Mouse (Mus musculus): Measurements from ENCODE around the gene Hmga1. TPM values are rescaled to one million over a fixed set of nuclear protein-coding genes. Genes with fewer than 3 reads are reported as not detected.

The Hmga1 gene
- polyA plus RNA-seq, 1 experiment from 2014 or later = 213 TPM

DNA sequence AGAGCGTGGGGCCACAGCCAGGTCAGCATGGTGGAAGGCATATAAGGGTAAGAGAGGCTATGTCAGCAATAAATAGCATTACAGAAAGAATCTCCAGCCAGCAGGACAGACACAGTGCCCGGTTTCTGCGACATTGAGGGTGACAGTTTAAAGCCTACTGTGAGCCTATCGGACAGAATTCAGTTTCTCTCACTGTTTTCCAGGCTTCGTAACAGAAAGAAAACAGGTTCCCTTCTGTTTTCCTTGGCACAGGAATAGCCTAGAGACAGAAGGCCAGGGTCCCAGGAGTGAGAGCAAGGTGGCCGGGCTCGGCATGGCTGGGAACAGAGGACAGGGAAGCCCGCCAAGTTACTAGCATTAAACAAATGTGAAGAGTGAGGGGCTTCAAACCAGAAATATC lies 23.5 kb downstream of the Hmga1 start:
- Histone ChIP-seq H3K4me3 (no peak overlapping the region), H3K4me1 (no peaks in the 10 kb centered on the region), H3K4me2 (replicated peaks) (no peak overlapping the region), H3K27ac (replicated peaks) (no peak overlapping the region), H3K36me3 (peaks cover 83% of the 10 kb centered on the region), H3K9ac (replicated peaks) (no peak overlapping the region), H3K9me3 (no peaks in the 10 kb centered on the region), H3K27me3 (no peaks in the 10 kb centered on the region)
- whole genome bisulfite sequencing = 95% methylated on average over 8 of the region's 8 CpGs
- ATAC-seq (ENCODE audit: low FRiP score, low read depth) = no peak

DNA sequence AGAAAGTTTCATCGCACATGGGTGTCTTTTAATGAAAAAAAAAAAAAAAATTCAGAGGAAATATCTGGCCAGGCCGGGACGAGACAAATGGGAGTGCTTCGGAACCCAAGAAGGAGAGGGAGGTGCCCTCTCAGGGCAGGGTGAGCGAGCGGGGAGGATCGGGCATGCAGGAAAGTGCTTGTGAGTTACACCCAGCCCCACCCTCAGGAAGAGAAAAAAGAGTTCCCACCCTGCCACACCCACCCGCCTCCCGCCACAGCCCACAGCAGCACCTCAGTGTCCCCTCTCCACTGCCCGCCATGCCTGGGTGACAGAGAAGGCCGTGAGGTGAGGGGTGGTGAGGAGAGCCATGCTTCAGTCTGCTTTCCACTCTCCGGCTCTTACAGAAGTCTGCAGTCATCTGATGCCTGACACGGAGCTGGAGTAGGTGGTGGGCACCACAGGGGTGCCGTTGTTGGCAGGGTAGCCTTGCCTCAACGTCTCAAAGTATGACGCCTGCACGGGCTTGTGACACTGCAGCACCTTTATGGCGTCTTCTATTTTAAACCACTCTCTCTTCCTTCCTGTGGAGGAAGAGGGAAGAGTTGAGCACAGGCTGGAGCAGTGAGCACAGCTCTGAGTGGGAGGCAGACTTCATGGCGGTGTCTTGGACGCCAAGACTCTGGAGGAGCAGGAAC lies 24.2 kb downstream of the Hmga1 start:
- Histone ChIP-seq H3K27me3 (no peaks in the 10 kb centered on the region), H3K4me3 (no peak overlapping the region), H3K9me3 (no peaks in the 10 kb centered on the region), H3K27ac (replicated peaks) (no peak overlapping the region), H3K9ac (replicated peaks) (no peak overlapping the region), H3K4me2 (replicated peaks) (no peak overlapping the region), H3K4me1 (no peaks in the 10 kb centered on the region), H3K36me3 (peaks cover 79% of the 10 kb centered on the region)
- no peak for ATAC-seq (ENCODE audit: low FRiP score, low read depth)
- WGBS = 94% methylated on average over 20 of the region's 20 CpGs

DNA sequence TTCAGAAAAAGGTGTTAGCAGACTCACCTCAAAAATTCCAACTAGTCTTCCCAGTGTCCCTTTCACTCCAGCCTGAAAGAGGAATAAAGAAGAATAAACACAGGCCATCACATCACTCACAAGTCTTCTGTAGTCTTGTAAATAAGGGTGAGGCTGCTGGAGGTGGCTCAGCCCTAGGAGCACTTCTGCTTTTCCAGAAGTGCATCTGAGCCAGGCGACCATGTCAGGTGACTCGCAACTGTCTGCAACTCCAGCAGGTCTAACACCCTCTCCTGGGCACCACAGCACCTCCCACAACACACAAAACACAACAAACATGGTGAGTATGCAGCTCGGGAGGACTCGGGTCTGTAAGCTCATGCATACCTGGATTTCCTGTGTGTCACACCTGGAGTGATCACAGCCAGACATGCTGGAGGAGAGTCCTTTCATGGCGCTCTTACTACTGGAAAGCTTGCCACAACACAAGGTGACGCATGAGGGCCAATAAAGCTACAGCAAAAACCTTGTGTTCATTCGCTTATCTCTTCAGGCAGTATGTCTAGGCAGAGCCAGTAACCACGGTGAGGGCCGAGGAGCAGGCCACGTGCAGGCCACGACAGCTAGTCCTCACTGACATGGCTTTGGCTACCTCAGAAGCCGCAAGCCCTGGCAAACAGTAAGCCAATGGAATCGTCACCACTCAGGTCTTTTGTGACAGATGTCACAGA lies 27.0 kb downstream of the Hmga1 start:
- H3K9me3 ChIP-seq = no peaks in the 10 kb centered on the region
- 93% methylated on average over 13 of the region's 13 CpGs for WGBS
- H3K36me3 ChIP-seq = peaks cover 85% of the 10 kb centered on the region
- H3K4me2 ChIP-seq (replicated peaks) = no peak overlapping the region
- no peaks in the 10 kb centered on the region for H3K27me3 ChIP-seq
- no peak overlapping the region for H3K27ac ChIP-seq (replicated peaks)
- ATAC-seq (ENCODE audit: low FRiP score, low read depth) = no peak
- H3K4me1 ChIP-seq = 0 out of 2 replicates have a peak, but pooled peaks cover 3% of the 10 kb centered on the region
- H3K9ac ChIP-seq (replicated peaks) = no peak overlapping the region
- H3K4me3 ChIP-seq = no peak overlapping the region

DNA sequence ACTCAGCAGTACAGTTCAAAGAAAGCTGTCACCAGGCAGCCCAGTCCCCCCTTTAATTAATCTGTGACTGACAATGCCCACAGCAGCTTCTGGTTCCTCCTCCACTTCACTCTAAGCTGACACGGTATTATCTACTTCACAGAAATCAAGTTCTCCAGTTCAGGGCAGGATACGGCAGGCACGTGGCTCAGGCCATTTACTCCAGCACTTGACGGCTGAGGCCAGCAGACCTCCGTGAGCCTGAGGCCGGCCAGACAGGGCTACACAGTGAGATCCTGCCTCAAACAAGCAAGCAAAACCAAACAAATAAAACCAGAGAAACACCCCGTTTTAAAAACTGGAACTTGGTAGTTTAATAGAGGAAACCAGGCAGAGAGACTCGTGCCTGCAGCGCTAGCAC lies 30.4 kb downstream of the Hmga1 start:
- Histone ChIP-seq H3K4me1 (0 out of 2 replicates have a peak, but pooled peaks cover 3% of the 10 kb centered on the region), H3K9ac (replicated peaks) (no peak overlapping the region), H3K36me3 (peaks cover 75% of the 10 kb centered on the region), H3K4me3 (no peak overlapping the region), H3K27me3 (no peaks in the 10 kb centered on the region), H3K27ac (replicated peaks) (no peak overlapping the region), H3K9me3 (no peaks in the 10 kb centered on the region), H3K4me2 (replicated peaks) (no peak overlapping the region)
- WGBS = 64% methylated on average over 9 of the region's 9 CpGs
- ATAC-seq (ENCODE audit: low FRiP score, low read depth) = no peak

DNA sequence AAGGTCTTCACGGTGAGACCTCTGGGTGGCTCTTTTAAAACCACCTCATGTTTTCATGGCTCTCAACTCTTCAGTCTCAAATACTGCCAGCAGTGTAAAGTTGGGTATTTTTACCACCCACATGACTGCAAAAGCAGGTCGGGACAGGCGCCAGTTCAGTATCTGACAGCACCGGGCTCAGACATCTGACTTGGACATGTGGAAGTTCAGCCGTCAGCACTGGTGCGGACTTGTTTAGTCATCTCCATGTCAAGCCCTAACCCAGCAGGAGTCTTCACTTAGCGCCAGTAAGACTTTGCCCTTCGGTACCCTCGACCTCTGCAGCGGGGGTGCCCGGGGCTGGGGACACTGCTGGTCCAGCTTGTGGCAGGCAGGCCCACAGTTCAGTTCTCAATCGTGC lies 31.0 kb downstream of the Hmga1 start:
- 81% methylated on average over 12 of the region's 12 CpGs for WGBS

DNA sequence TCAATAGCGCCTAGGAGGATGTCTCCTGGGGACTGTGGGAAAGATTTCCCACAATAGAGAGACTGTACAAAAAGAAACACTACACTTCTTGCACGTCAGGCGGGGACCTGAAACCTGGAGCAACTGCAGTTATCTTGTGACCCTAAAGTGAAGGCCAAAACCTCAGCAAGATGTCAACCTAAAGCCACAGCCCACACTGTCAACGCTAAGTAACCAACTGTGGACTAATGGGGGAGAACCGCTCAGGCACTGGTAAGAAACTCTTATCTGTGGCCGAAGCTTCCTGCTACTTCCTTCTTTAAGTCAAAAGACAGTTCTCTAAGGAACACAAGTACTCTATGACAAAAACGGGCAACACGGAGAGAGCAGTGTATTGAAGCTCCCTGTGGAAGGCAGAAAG lies 31.9 kb downstream of the Hmga1 start:
- Histone ChIP-seq H3K9ac (replicated peaks) (peak overlapping the region; percentile 20; the same call in 1 of the 2 replicates), H3K4me2 (replicated peaks) (no peak overlapping the region), H3K27ac (replicated peaks) (no peak overlapping the region), H3K4me1 (0 out of 2 replicates have a peak, but pooled peaks cover 3% of the 10 kb centered on the region), H3K36me3 (peaks cover 73% of the 10 kb centered on the region), H3K9me3 (no peaks in the 10 kb centered on the region), H3K4me3 (no peak overlapping the region), H3K27me3 (no peaks in the 10 kb centered on the region)
- no peak for ATAC-seq (ENCODE audit: low FRiP score, low read depth)
- WGBS = 87% methylated on average over 8 of the region's 8 CpGs

More for the DNA sequence above, 31.0 kb downstream of the Hmga1 start:
- no peak overlapping the region for H3K4me2 ChIP-seq (replicated peaks)
- no peak overlapping the region for H3K4me3 ChIP-seq
- 0 out of 2 replicates have a peak, but pooled peaks cover 3% of the 10 kb centered on the region for H3K4me1 ChIP-seq
- no peak overlapping the region for H3K9ac ChIP-seq (replicated peaks)
- ATAC-seq (ENCODE audit: low FRiP score, low read depth) = no peak
- H3K36me3 ChIP-seq = peaks cover 73% of the 10 kb centered on the region
- no peaks in the 10 kb centered on the region for H3K27me3 ChIP-seq
- H3K27ac ChIP-seq (replicated peaks) = no peak overlapping the region
- H3K9me3 ChIP-seq = no peaks in the 10 kb centered on the region

DNA sequence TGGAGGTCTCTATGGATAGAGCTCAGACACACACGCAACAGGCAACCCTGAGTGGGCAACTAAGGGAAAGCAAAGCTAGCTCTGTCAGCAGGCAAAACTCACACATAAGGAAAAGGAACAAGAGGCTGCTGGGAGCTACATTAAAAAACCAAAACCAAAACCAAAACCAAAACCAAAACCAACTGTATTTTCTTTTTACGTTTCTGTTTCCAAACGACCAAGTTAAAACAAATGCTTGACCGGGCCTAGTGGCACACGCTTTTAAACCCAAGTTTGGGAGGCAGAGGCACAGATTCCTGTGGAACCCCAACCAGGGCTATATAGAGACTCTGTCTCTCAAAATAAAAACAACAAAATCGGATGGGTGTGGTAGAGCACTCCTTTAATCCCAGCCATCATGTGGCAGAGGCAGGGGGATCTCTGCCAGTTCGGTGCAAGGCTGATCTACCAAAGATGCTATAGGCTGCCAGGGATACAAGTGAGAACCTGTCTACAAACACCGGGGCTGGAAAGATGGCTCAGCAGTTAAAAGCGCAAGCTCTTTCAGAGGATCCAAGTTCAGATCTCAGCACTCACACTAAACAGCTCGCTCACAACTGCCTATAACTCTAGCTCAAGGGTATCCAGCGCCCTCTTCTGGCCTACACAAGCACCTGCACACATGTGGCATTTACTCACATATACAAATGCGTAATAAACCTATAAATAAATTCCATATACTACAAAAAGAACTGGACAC lies 35.7 kb downstream of the Hmga1 start:
- Histone ChIP-seq H3K9ac (replicated peaks) (no peak overlapping the region), H3K4me1 (no peaks in the 10 kb centered on the region), H3K9me3 (no peaks in the 10 kb centered on the region), H3K4me3 (no peak overlapping the region), H3K27me3 (no peaks in the 10 kb centered on the region), H3K4me2 (replicated peaks) (no peak overlapping the region), H3K27ac (replicated peaks) (no peak overlapping the region), H3K36me3 (peaks cover 85% of the 10 kb centered on the region)
- no peak for ATAC-seq (ENCODE audit: low FRiP score, low read depth)
- WGBS = 89% methylated on average over 12 of the region's 12 CpGs

DNA sequence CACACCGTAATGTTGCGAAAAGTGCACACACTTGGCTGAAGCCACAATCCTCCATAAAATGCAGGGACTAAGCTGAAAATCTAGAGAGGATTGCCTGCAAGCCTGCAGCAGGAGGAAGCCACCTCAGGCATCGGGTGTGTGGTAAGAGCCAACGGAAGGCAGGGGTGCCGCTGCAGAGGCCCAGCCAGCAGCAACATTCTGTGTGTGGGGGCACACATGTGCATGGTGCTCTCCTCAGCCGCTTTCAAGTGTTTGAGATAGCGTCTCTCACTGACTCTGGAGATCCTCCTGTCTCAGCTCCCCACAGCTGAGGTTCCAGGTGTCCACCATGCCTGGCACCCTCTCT lies 36.2 kb downstream of the Hmga1 start:
- Histone ChIP-seq H3K27ac (replicated peaks) (0 out of 2 replicates have a peak overlapping the region, but pooled peaks have one; percentile 15), H3K9me3 (no peaks in the 10 kb centered on the region), H3K27me3 (no peaks in the 10 kb centered on the region), H3K4me1 (no peaks in the 10 kb centered on the region), H3K4me3 (no peak overlapping the region), H3K4me2 (replicated peaks) (no peak overlapping the region), H3K9ac (replicated peaks) (no peak overlapping the region), H3K36me3 (peaks cover 82% of the 10 kb centered on the region)
- ATAC-seq (ENCODE audit: low FRiP score, low read depth) = no peak
- WGBS = 98% methylated on average over 7 of the region's 7 CpGs

DNA sequence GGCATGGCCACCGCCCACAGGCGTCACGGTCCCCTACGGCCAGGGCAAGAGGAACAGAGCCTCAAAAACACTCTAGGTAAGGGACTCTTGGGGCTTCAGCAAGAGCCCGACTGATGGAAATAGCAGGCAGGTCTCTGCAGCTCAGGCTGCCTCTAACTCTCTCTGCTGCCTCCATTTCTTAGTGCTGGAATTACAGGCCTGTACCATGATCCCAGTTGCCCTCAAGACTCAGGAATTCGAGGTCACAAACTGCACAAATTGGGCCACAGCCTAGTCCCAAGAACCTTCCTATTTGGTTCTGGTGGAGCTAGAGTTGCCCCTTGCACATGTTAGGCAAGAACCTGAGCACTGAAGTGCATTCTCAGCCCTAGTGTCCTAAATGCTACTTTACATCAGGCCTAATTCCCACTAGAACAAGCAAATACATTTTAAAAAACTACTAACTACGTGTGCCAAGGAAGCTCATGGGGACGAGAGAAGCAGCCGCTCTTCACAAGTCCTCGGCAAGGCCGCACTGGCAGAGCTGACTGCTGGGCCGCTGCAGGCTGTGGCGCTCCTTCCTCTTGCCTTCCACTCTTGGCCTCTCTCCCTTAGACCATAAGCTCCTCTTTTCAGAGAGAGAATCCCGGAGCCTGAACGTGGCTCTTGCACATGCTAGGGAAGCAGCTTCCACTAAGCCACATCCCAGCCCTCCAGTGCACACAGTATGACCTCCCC lies 39.5 kb downstream of the Hmga1 start:
- ATAC-seq (ENCODE audit: low FRiP score, low read depth) = no peak

DNA sequence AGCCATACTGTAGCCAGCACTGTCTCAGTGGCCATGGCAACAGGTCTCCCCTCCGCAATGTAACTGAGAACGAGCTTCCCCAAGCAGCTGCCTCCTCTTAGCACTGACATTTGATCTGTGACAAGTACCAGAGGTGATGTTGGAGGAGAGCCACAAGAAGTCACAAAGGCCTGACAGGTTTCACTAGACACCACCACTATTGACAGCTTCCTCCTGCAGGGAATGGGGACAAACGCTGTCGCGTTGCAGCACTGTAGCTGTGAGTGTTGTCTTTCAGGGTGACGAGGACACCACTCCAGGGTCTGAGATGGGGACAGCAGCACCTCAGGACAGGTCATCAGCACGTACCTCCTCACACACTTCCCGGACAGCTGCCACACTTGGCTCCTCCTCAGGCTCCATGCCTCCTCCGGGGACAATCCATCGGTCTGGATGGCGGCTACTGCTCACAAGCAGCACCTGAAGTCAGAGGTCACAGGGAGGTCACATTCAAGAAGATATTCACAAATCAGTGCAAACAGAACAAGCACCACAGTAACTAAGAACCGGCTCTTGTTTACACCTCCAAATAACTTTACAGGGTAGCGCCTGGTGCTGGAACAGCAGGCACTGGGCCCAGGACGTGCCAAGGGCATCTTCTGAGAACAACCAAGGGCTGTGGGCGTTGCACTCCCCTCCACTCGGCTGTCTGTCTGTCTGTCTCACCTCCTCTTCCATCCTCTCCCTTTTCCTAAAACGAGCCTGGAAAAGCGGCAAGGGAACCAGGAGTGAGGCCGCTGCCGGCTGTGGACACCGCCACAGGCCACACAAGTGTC lies 40.3 kb downstream of the Hmga1 start:
- Histone ChIP-seq H3K27ac (replicated peaks) (no peak overlapping the region; the same call in 1 of the 2 replicates), H3K4me3 (no peak overlapping the region), H3K9me3 (no peaks in the 10 kb centered on the region), H3K4me1 (peaks cover 13% of the 10 kb centered on the region), H3K36me3 (peaks cover 52% of the 10 kb centered on the region), H3K27me3 (no peaks in the 10 kb centered on the region), H3K9ac (replicated peaks) (no peak overlapping the region), H3K4me2 (replicated peaks) (no peak overlapping the region)
- 91% methylated on average over 21 of the region's 21 CpGs for WGBS
- ATAC-seq (ENCODE audit: low FRiP score, low read depth) = no peak

More for the DNA sequence above, 39.5 kb downstream of the Hmga1 start:
- Histone ChIP-seq H3K9ac (replicated peaks) (no peak overlapping the region), H3K27me3 (no peaks in the 10 kb centered on the region), H3K36me3 (peaks cover 60% of the 10 kb centered on the region), H3K4me3 (no peak overlapping the region), H3K27ac (replicated peaks) (no peak overlapping the region), H3K4me1 (peaks cover 6% of the 10 kb centered on the region), H3K4me2 (replicated peaks) (no peak overlapping the region), H3K9me3 (no peaks in the 10 kb centered on the region)
- WGBS = 87% methylated on average over 15 of the region's 15 CpGs

DNA sequence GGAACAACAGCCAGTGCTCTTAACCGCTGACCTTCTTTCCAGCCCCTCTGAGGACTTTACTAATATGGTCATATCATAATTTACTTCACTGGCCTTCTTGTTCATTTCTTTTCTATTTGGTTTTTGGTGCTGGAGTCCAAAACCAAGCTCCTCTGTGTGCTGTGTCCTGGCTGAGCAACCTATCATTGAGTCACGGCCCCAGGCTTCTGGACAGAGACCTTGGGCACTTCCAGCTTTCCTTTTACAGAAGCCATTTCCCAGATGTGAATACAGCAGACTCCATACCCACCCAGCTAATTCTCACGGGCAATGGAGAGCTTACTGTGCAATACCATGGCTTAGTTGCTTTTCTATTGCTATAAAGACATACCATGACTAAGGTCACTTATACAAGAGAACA lies 44.0 kb downstream of the Hmga1 start:
- Histone ChIP-seq H3K27ac (replicated peaks) (no peak overlapping the region), H3K4me1 (peaks cover 35% of the 10 kb centered on the region), H3K9ac (replicated peaks) (no peak overlapping the region), H3K4me3 (no peak overlapping the region), H3K27me3 (no peaks in the 10 kb centered on the region), H3K36me3 (peaks cover 20% of the 10 kb centered on the region), H3K4me2 (replicated peaks) (no peak overlapping the region), H3K9me3 (no peaks in the 10 kb centered on the region)
- 85% methylated on average over 3 of the region's 3 CpGs for WGBS
- no peak for ATAC-seq (ENCODE audit: low FRiP score, low read depth)

Measured in midbrain, embryonic 12.5 days (tissue).